Mouse (Mus musculus) CH12.LX (cell line): ENCODE data around the gene Ttll7. TPM values are rescaled to one million over a fixed set of nuclear protein-coding genes. Genes with fewer than 3 reads are reported as not detected.

Source experiments
- DNase-seq: peaks from one replicate; pipeline ENCODE4 v3.0.0-alpha.2; 2013; ENCODE audit errors: extremely low read depth
- H3K27ac ChIP-seq: 2 replicates; pipeline ENCODE4 v1.5.1; 2012; ENCODE audit warnings: low read depth, mild to moderate bottlenecking, control low read depth, moderate library complexity; ENCODE audit not compliant: insufficient read depth
- H3K27me3 ChIP-seq: replicated peaks from 2 replicates; pipeline ENCODE3; 2012; ENCODE audit warnings: inconsistent platforms
- H3K36me3 ChIP-seq, 2 experiments: replicated peaks in 1 of 2; 2 replicates each; pipeline versions ENCODE3 to v1.6.1; 2012; ENCODE audit warnings: inconsistent platforms in 1 of 2, low read length in 1 of 2, mild to moderate bottlenecking in 1 of 2, mixed read lengths in 1 of 2, moderate library complexity in 1 of 2; ENCODE audit not compliant: control insufficient read depth in 1 of 2, insufficient read depth in 1 of 2
- H3K4me1 ChIP-seq, 2 experiments: 2 replicates each; pipeline ENCODE4 v1.6.1; 2012; ENCODE audit warnings: inconsistent platforms in 1 of 2, moderate library complexity in 1 of 2; ENCODE audit not compliant: insufficient read depth in 2 of 2, control insufficient read depth in 1 of 2
- H3K4me2 ChIP-seq: 2 replicates; pipeline ENCODE4 v1.6.1; 2012; ENCODE audit warnings: low read depth, mild to moderate bottlenecking, control low read depth; ENCODE audit not compliant: poor library complexity, insufficient read depth, severe bottlenecking
- H3K4me3 ChIP-seq, 3 experiments: fragments of 150-350 bp in 1 of 3; sonication (generic) in 1 of 3; replicated peaks in 1 of 3; 2 replicates each; pipeline versions ENCODE3 to v1.5.1; 2011 to 2012; ENCODE audit warnings: low read depth in 2 of 3, low read length in 2 of 3, mild to moderate bottlenecking in 2 of 3, moderate library complexity in 2 of 3, control low read depth in 1 of 3, improper control_type of control experiment in 1 of 3, inconsistent platforms in 1 of 3, mixed read lengths in 1 of 3; ENCODE audit not compliant: poor library complexity in 1 of 3
- H3K79me2 ChIP-seq: replicated peaks from 2 replicates; pipeline ENCODE4 v1.6.1; 2012; ENCODE audit warnings: mild to moderate bottlenecking, moderate library complexity; ENCODE audit not compliant: control insufficient read depth, poor library complexity, insufficient read depth, severe bottlenecking; ENCODE audit errors: extremely low read depth
- H3K9ac ChIP-seq: 2 replicates; pipeline ENCODE4 v1.6.1; 2012; ENCODE audit warnings: low read depth, mild to moderate bottlenecking, control low read depth, moderate library complexity; ENCODE audit not compliant: insufficient read depth
- H3K9me3 ChIP-seq: replicated peaks from 2 replicates; pipeline ENCODE3; 2012; ENCODE audit warnings: low read length, inconsistent platforms, mixed read lengths
- CHD1 ChIP-seq: IDR thresholded peaks from 2 replicates; pipeline ENCODE4 v1.6.1; 2012; ENCODE audit warnings: low read depth, low read length, improper control_type of control experiment, inconsistent platforms
- CTCF ChIP-seq, 2 experiments: IDR thresholded peaks in 1 of 2; conservative IDR thresholded peaks in 1 of 2; 2 replicates each; pipeline ENCODE4 v1.5.1; 2011 to 2012; ENCODE audit warnings: low read depth in 2 of 2, low read length in 2 of 2, improper control_type of control experiment in 1 of 2, inconsistent platforms in 1 of 2, mild to moderate bottlenecking in 1 of 2, moderate library complexity in 1 of 2
- E2F4 ChIP-seq: IDR thresholded peaks from 2 replicates; pipeline ENCODE4 v1.6.1; 2011; ENCODE audit warnings: low read depth, low read length, improper control_type of control experiment; ENCODE audit not compliant: insufficient replicate concordance
- ELF1 ChIP-seq: IDR thresholded peaks from 2 replicates; pipeline ENCODE4 v1.6.1; 2014; ENCODE audit warnings: low read depth, mild to moderate bottlenecking, inconsistent platforms, low read length, improper control_type of control experiment
- EP300 ChIP-seq: IDR thresholded peaks from 2 replicates; pipeline ENCODE4 v1.6.1; 2011; ENCODE audit warnings: low read length, improper control_type of control experiment
- ETS1 ChIP-seq: conservative IDR thresholded peaks from 2 replicates; pipeline ENCODE4 v1.6.1; 2012; ENCODE audit warnings: low read depth, mild to moderate bottlenecking, inconsistent platforms, low read length, improper control_type of control experiment, moderate library complexity
- GABPA ChIP-seq: IDR thresholded peaks from 2 replicates; pipeline ENCODE4 v1.6.1; 2012; ENCODE audit warnings: low read depth, low read length, improper control_type of control experiment, inconsistent platforms; ENCODE audit not compliant: insufficient replicate concordance
- HCFC1 ChIP-seq: IDR thresholded peaks from 2 replicates; pipeline ENCODE4 v1.6.1; 2012; ENCODE audit warnings: low read depth, mild to moderate bottlenecking, inconsistent platforms, low read length, improper control_type of control experiment
- IRF4 ChIP-seq: IDR thresholded peaks from 2 replicates; pipeline ENCODE4 v1.6.1; 2014; ENCODE audit warnings: low read depth, mild to moderate bottlenecking, inconsistent platforms, low read length, improper control_type of control experiment
- JUN ChIP-seq: IDR thresholded peaks from 2 replicates; pipeline ENCODE4 v1.6.1; 2011; ENCODE audit warnings: low read depth, mild to moderate bottlenecking, low read length, improper control_type of control experiment, moderate library complexity; ENCODE audit not compliant: insufficient read depth
- JUND ChIP-seq: conservative IDR thresholded peaks from 2 replicates; pipeline ENCODE4 v1.6.1; 2011; ENCODE audit warnings: low read depth, low read length, improper control_type of control experiment
- MAFK ChIP-seq: IDR thresholded peaks from 2 replicates; pipeline ENCODE4 v1.6.1; 2011; ENCODE audit warnings: low read length, improper control_type of control experiment; ENCODE audit not compliant: insufficient replicate concordance
- MAX ChIP-seq: IDR thresholded peaks from 2 replicates; pipeline ENCODE4 v1.6.1; 2011; ENCODE audit warnings: low read length, improper control_type of control experiment
- MAZ ChIP-seq: IDR thresholded peaks from 2 replicates; pipeline ENCODE4 v1.6.1; 2012; ENCODE audit warnings: low read depth, mild to moderate bottlenecking, inconsistent platforms, low read length, improper control_type of control experiment, moderate library complexity
- MEF2A ChIP-seq: IDR thresholded peaks from 2 replicates; pipeline ENCODE4 v1.6.1; 2014; ENCODE audit warnings: low read depth, mild to moderate bottlenecking, inconsistent platforms, low read length, improper control_type of control experiment, borderline replicate concordance
- NELFE ChIP-seq: IDR thresholded peaks from 2 replicates; pipeline ENCODE4 v1.6.1; 2011; ENCODE audit warnings: low read depth, low read length, improper control_type of control experiment
- NRF1 ChIP-seq: IDR thresholded peaks from 2 replicates; pipeline ENCODE4 v1.6.1; 2014; ENCODE audit warnings: low read depth, mild to moderate bottlenecking, inconsistent platforms, low read length, improper control_type of control experiment, moderate library complexity
- PAX5 ChIP-seq: IDR thresholded peaks from 2 replicates; pipeline ENCODE4 v1.6.1; 2012; ENCODE audit warnings: low read length, inconsistent platforms, mixed read lengths
- POLR2A ChIP-seq: IDR thresholded peaks from 2 replicates; pipeline ENCODE4 v1.6.1; 2011; ENCODE audit warnings: low read depth, mild to moderate bottlenecking, improper control_type of control experiment, low read length
- POLR2AphosphoS2 ChIP-seq: IDR thresholded peaks from 2 replicates; pipeline ENCODE4 v1.6.1; 2011; ENCODE audit warnings: low read depth, low read length, improper control_type of control experiment
- RAD21 ChIP-seq: IDR thresholded peaks from 2 replicates; pipeline ENCODE4 v1.6.1; 2011; ENCODE audit warnings: low read depth, mild to moderate bottlenecking, low read length, improper control_type of control experiment, moderate library complexity
- RCOR1 ChIP-seq: conservative IDR thresholded peaks from 2 replicates; pipeline ENCODE4 v1.6.1; 2012; ENCODE audit warnings: low read depth, mild to moderate bottlenecking, inconsistent platforms, low read length, improper control_type of control experiment
- SIN3A ChIP-seq: IDR thresholded peaks from 2 replicates; pipeline ENCODE4 v1.6.1; 2012; ENCODE audit warnings: low read length, improper control_type of control experiment, inconsistent platforms
- SMC3 ChIP-seq: IDR thresholded peaks from 2 replicates; pipeline ENCODE4 v1.6.1; 2011; ENCODE audit warnings: low read depth, low read length, improper control_type of control experiment
- TBP ChIP-seq: conservative IDR thresholded peaks from 2 replicates; pipeline ENCODE4 v1.6.1; 2011; ENCODE audit warnings: low read depth, low read length, improper control_type of control experiment
- TCF12 ChIP-seq: IDR thresholded peaks from 2 replicates; pipeline ENCODE4 v1.6.1; 2014; ENCODE audit warnings: low read depth, mild to moderate bottlenecking, inconsistent platforms, low read length, improper control_type of control experiment
- UBTF ChIP-seq: IDR thresholded peaks from 2 replicates; pipeline ENCODE4 v1.6.1; 2012; ENCODE audit warnings: low read depth, mild to moderate bottlenecking, inconsistent platforms, low read length, improper control_type of control experiment, moderate library complexity
- USF1 ChIP-seq: IDR thresholded peaks from 2 replicates; pipeline ENCODE4 v1.6.1; 2014; ENCODE audit warnings: low read depth, mild to moderate bottlenecking, inconsistent platforms, low read length, improper control_type of control experiment
- USF2 ChIP-seq: conservative IDR thresholded peaks from 2 replicates; pipeline ENCODE4 v1.6.1; 2011; ENCODE audit warnings: low read depth, low read length, improper control_type of control experiment
- ZC3H11A ChIP-seq: IDR thresholded peaks from 2 replicates; pipeline ENCODE4 v1.6.1; 2012; ENCODE audit warnings: low read depth, mild to moderate bottlenecking, inconsistent platforms, low read length, improper control_type of control experiment
- ZKSCAN1 ChIP-seq: IDR thresholded peaks from 2 replicates; pipeline ENCODE4 v1.6.1; 2012; ENCODE audit warnings: low read depth, inconsistent platforms, low read length, improper control_type of control experiment, borderline replicate concordance
- ZMIZ1 ChIP-seq: IDR thresholded peaks from 2 replicates; pipeline ENCODE4 v1.6.1; 2012; ENCODE audit warnings: low read depth, mild to moderate bottlenecking, inconsistent platforms, low read length, improper control_type of control experiment
- dilution Hi-C: fragments of 300-500 bp; cut with MboI; formaldehyde crosslinking; loops from 2 replicates; pipeline ENCODE4 v1.14.3; 2020; ENCODE audit warnings: low sequenced_read_pairs; ENCODE audit not compliant: extremely low pct_unique_long_range_greater_than_20kb, extremely low pct_ligation_motif_present
- in situ Hi-C: fragments of 300-500 bp; cut with MboI; formaldehyde crosslinking; loops from 3 replicates; pipeline ENCODE4 v1.14.3; 2019; ENCODE audit warnings: low sequenced_read_pairs, low pct_ligation_motif_present, low pct_unique_long_range_greater_than_20kb, mixed read lengths
- polyA plus RNA-seq: library from polyadenylated mRNA; unstranded; fragments of >175 nt; gene quantifications from 2 replicates; pipeline ENCODE4 v1.2.1, GENCODE M21; 2012; ENCODE audit warnings: low read depth; ENCODE audit not compliant: insufficient read length
- total RNA-seq, 2 experiments: library from RNA; depleted of rRNA; stranded (reverse); fragments of 300-350 nt in 1 of 2; fragments of >200 nt in 1 of 2; gene quantifications; 2 replicates each; pipeline ENCODE4 v1.2.3; 2012 to 2014

Gene Ttll7
- total and polyA plus RNA-seq, 3 experiments: 1.7 to 3.9 (median 2.0) TPM

DNA sequence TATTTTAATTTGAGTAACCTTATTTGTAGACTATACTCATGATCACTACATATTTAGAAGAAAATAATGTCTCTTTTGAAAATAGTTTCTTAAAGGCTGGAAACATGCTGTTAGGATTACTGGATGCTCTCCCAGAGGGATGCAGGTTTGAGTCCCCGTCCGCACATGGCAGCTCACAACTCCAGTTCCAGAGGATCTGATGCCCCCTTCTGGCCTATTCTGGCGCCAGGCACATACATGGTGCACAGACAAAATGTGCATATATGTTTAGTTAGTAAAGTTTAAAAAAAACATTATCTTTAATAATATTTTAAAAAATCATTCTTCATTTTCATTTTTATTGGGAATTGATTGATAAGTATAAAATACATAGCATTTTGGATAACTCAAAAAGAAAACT lies 47.9 kb downstream of the Ttll7 start:
- Histone ChIP-seq H3K9me3 (peaks cover 5% of the 10 kb centered on the region), H3K79me2 (no peaks in the 10 kb centered on the region), H3K27me3 (no peaks in the 10 kb centered on the region), H3K27ac (no peak overlapping the region), H3K4me3 (no peak overlapping the region), H3K4me1 (peaks cover 0 to 6% of the 10 kb centered on the region in 2 experiments; a peak in 2 of 4 replicates), H3K36me3 (peaks cover 0 to 3% of the 10 kb centered on the region in 2 experiments), H3K4me2 (no peak overlapping the region), H3K9ac (no peak overlapping the region)
- dilution Hi-C loops (no loop called here), in situ Hi-C loops (no loop called here)
- DNase-seq: peak; percentile 37
- no peak for TF ChIP-seq SIN3A
- no peak for TF ChIP-seq ZMIZ1
- no peak for TF ChIP-seq HCFC1
- TF ChIP-seq ZC3H11A: no peak
- no peak for TF ChIP-seq MAFK
- TF ChIP-seq NRF1: no peak
- peak; percentile 70 for TF ChIP-seq SMC3
- TF ChIP-seq E2F4: no peak
- no peak for TF ChIP-seq RCOR1
- TF ChIP-seq CTCF (conservative IDR thresholded peaks at IDR 0.05 in 1 of 2, IDR thresholded peaks at IDR 0.05 in 1 of 2; ENCODE audit: low read depth in 2 of 2, low read length in 2 of 2): peak in 1 of 2 experiments; percentile 71; a peak in 2 of 4 replicates
- no peak for TF ChIP-seq POLR2A
- no peak for TF ChIP-seq JUN
- no peak for TF ChIP-seq ETS1
- no peak for TF ChIP-seq USF1
- TF ChIP-seq EP300: no peak
- peak; percentile 63 for TF ChIP-seq RAD21
- TF ChIP-seq USF2: no peak
- no peak for TF ChIP-seq PAX5
- no peak for TF ChIP-seq TCF12
- TF ChIP-seq ELF1: no peak

DNA sequence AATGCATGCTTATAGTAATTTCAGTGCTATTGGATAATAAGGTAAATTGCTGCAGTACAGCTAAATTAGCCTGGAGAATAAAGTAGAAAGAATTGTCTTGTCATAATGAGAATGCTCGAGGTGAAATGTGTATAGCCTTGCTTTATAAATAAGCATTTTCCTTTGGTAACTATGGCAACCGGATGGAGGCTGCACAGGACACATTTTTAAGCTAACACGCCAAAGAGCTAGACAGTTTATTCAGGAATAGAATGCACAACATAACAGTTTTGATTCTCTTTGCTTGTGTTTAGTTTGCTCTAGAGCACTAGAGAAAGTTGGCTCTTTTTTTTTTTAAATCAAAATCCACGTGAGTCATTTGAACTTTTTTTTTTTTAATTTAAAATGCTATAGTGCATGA lies 49.6 kb downstream of the Ttll7 start:
- in situ Hi-C loops (no loop called here), dilution Hi-C loops (no loop called here)
- DNase-seq: no peak
- Histone ChIP-seq H3K36me3 (peaks cover 0 to 3% of the 10 kb centered on the region in 2 experiments), H3K9ac (no peak overlapping the region), H3K4me2 (no peak overlapping the region), H3K4me1 (peaks cover 0 to 6% of the 10 kb centered on the region in 2 experiments; a peak in 2 of 4 replicates), H3K9me3 (no peaks in the 10 kb centered on the region), H3K27ac (no peak overlapping the region), H3K27me3 (no peaks in the 10 kb centered on the region), H3K4me3 (no peak overlapping the region), H3K79me2 (no peaks in the 10 kb centered on the region)
- TF ChIP-seq ELF1: no peak
- no peak for TF ChIP-seq E2F4
- no peak for TF ChIP-seq CHD1
- TF ChIP-seq ZKSCAN1: no peak
- TF ChIP-seq MAZ: no peak
- no peak for TF ChIP-seq IRF4
- no peak for TF ChIP-seq NELFE
- TF ChIP-seq EP300: no peak
- no peak for TF ChIP-seq JUND
- no peak for TF ChIP-seq MEF2A
- no peak for TF ChIP-seq USF2
- no peak for TF ChIP-seq TCF12
- no peak for TF ChIP-seq POLR2AphosphoS2
- no peak for TF ChIP-seq GABPA
- no peak for TF ChIP-seq MAX
- no peak for TF ChIP-seq NRF1
- TF ChIP-seq UBTF: no peak
- no peak for TF ChIP-seq TBP
